Mouse (Mus musculus): ENCODE data around the gene Nfkbil1.

Nfkbil1 gene

GRCm38 (mm10) chr17:35235614-35236389, at the start of gene Nfkbil1:
Nfkbil1 (minus strand) TSS chr17:35235792.
- peak; percentile 85 for DNase-seq (ENCODE audit: low read depth)

DNA sequence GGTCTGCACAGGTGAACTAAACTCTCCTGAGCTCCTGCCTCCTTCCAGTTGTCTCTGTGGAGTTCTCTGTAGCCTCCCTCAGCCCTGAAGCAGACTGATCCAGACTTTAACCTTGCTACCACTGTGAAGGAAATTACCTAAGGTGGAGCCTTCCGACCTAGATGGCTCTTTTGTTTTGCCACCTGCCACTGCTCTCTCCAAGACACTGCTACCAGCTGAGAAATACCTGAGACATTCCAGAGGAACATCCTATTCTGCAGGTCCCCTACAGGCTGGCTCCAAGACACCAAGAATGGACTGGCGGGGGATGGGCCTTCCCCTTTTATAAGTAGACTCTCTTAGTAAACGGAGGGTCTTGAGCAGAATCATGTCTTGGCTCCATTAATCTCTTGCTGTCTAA, 44.7 kb upstream of the Nfkbil1 start:
- no peak for DNase-seq (ENCODE audit: low read depth)

DNA sequence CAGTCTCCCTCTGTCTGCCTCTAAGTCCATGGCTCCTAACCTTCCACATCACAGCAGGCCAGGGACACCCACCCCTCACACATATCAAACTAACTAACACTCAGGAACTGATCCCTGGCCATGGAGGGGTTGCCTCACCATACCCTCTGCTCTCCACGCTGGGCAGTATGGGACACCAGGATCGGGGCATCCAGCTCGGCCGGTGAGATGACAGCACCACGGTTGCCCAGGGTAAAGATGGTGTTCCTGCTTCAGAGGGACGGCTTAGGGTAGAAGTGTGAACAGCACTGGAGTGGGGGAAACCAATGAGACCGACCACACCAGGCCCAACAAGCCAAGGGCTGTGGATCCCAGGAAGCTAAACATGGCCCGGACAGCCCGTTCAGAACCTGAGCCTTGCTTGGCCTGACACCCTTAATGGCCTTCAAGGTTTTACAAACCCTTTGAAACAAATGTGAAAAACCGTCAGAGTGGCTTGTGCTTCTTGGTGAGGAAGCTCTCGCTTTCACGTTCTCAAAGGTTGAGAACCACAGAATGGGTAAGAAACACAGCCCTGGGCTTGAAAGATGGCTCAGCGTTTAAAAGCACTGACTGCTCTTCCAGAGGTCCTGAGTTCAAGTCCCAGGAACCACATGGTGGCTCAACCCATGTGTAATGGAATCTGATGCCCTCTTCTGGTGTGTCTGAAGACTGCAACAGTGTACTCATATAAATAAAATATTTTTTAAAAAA, 43.5 kb upstream of the Nfkbil1 start:
- no peak for DNase-seq (ENCODE audit: low read depth)

- no peak for DNase-seq (ENCODE audit: low read depth)
These were observed 42.5 kb upstream of the Nfkbil1 start for GRCm38 (mm10) chr17:35278049-35278448.

DNA sequence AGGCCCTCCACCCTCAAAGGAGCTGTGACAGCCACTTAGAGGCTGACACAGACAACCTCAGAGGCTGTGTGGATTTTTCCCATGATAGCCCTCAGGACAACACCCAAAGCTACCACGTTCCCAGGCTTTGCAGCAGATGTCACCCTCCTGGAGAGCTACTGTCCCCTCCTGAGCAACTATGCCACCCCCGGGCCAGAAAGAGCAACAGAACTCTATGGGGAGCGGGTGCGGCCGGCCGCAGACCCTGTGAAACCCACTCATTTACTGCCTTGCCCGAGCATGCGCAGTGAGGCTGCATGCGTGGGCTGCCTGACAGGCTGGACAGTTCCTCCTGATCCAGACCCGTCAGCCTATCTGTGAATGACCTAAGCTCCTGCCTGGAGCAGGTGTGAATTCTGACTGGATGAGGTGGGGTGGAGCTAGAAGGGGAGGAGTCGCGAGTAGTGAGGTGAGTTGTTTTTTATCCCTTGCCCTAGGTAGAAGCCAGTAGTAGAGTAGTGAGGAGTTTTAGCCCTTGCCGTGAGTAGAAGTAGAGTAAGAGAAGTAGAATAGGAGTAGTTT, 40.8 kb upstream of the Nfkbil1 start:
- no peak for DNase-seq (ENCODE audit: low read depth)

- DNase-seq (ENCODE audit: low read depth), result peak; percentile 17
These were observed 39.2 kb upstream of the Nfkbil1 start for GRCm38 (mm10) chr17:35274770-35275169.

GRCm38 (mm10) chr17:35272249-35272648, 36.7 kb upstream of the Nfkbil1 start:
- no peak for DNase-seq (ENCODE audit: low read depth)

DNA sequence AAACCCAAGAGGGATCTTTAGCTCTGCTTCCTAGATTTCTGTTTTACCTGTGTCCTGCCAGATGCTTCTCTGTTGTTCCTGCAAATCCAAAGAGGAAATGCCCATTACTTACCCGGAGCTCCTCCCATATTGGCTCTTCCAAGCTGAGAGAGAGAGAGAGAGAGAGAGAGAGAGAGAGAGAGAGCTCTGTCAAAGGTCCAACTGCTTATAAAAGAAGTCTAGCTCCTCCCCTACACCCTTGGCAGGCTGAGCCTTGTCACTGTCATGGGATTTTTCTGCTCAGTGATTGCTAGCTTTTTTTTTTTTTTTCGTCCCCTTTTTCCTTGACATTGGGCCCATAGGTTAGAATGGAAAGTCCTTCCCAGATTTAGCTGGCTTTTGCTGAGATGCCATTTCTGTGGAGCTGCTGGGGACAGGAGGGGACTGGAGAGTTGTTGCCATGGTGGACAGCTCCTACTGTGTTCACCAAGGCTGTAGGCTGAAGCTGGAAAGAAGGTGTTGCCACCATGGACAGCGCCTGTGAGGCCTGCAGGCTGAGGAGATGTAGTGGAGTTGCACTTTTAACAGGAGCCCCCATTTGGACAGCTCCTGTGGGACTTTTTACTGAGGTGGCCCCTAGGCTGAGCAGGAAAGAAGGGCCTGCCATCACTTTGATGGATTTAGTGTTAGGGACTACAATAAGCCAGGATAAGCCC, 34.2 kb upstream of the Nfkbil1 start:
- DNase-seq (ENCODE audit: low read depth), result no peak

DNA sequence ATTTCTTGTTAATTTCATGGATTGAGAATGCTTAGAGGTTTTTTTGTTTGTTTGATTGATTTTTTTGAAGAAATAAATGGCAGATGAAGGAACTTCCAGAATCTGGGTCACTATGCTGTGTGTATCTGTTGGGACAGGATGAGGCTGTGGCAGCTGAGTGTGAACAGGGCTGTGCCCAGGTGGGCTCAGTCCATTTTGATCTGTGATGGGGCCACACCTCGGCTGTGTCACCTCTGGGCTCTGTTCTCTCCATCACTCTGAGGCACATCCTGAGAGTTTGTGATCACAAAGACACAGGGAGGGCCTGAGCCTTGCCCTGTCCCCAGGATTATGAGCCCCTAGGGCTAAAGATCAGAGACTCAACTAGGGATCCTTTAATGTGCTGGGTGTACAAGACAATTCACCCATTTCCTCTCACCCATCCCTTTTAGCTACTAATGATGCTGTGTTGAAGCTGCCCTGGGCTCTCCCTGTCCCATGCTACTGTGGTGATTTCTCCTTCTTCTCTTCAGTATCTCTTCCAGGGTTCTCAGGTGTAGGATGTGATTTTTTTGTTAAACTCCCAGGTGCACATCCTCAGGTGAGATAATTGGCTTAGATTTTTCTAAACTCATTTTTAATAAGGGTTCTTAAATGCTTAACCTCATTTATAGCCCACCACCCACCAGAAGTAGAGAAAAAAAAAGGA, 32.0 kb upstream of the Nfkbil1 start:
- DNase-seq (ENCODE audit: low read depth), result no peak

- no peak for DNase-seq (ENCODE audit: low read depth)
These were observed 27.9 kb upstream of the Nfkbil1 start for GRCm38 (mm10) chr17:35263523-35263883.

GRCm38 (mm10) chr17:35262664-35263522, 27.3 kb upstream of the Nfkbil1 start, which contains the start of gene H2-D1:
H2-D1 (plus strand) TSS chr17:35262730.
- DNase-seq (ENCODE audit: low read depth), result peak; percentile 72

- DNase-seq (ENCODE audit: low read depth), result no peak
These were observed 26.1 kb upstream of the Nfkbil1 start for GRCm38 (mm10) chr17:35261651-35262050.

- no peak for DNase-seq (ENCODE audit: low read depth)
These were observed 24.0 kb upstream of the Nfkbil1 start for GRCm38 (mm10) chr17:35259621-35260020.

DNA sequence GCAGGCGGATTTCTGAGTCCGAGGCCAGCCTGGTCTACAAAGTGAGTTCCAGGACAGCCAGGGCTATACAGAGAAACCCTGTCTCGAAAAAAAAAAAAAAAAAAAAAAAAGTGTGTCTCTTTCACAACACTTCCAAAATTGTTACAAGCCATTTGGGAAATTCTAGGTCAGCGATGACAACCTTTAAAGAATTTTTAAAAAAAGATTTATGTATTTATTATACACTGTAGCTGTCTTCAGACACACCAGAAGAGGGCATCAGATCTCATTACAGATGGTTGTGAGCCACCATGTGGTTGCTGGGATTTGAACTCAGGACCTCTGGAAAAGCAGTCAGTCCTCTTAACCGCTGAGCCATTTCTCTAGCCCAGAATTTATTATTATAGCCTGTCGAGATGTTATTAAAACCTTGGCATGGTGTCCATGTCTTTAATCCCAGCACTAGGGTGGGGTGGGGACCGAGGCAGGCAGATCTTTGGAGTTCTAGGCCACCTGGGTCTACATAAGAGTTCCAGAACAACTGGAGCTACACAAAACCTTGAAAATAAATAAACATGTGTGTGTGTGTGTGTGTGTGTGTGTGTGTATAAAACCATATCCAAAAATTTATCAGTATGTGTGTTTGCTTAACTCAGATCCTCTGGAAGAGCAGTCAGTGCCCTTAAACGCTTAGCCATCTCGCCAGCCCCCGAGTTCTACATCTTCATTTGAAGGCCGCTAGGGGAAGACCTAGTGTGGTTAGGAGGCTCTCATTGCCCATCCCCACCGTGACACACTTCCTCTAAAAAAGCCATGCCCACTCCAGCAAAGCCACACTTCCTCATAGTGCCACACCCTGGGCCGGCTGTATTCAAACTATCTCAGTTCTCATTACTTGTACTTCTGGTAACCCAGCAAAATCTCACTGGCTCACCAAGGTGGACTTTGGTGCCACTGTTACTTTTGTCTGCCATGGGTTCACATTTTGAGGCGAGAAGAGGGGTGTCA, 23.2 kb upstream of the Nfkbil1 start:
- no peak for DNase-seq (ENCODE audit: low read depth)

DNA sequence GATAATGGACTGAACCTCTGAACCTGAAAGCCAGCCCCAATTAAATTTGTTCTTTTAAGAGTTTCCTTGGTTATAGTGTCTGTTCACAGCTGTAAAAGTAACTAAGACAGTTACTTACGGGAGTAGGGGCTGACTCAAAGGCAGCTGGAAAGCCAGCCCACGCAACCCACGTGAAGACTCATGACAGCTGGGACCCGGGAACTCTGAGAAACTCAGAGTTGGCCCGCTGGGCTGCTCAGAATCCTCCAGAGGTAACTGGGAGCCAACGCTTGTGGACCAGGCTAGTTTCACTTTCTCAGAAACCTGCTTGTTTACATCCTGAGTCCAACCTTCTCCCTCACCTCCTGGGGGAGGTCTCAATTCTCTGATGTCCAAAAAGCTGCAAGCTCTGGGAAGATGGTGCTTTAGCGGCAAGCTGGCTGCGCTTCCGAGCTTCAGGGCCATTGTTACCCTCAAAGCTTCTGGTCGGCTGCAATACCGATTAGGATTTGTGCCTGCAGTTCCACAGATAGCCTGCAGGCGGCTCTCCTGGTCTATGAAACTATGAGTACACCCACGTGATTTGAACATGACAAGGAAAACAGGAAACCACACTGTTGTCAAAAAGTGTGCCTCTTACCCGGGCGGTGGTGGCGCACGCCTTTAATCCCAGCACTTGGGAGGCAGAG, 22.4 kb upstream of the Nfkbil1 start:
- DNase-seq (ENCODE audit: low read depth), result peak; percentile 84

- DNase-seq (ENCODE audit: low read depth), result no peak
These were observed 21.8 kb upstream of the Nfkbil1 start for GRCm38 (mm10) chr17:35257378-35257777.

- DNase-seq (ENCODE audit: low read depth), result no peak
These were observed 20.1 kb upstream of the Nfkbil1 start for GRCm38 (mm10) chr17:35255704-35256103.

DNA sequence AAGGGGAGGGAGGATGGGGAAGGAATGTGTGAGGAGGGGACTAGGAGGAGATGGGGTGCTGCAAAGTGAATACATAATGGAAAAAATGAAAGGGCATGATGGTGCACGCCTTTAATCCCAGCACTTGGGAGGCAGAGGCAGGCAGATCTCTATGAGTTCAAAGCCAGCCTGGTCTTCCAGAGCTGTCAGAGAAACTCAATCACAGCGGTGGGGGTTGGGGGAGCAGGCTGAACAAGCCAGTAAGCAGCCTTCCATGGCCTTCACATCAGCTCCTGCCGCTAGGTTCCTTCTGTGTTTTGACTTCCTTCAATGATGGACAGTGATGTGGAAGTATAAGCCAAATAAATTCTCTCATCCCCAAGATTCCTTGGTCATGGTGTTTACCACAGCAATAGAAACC, 19.7 kb upstream of the Nfkbil1 start:
- DNase-seq (ENCODE audit: low read depth), result no peak

Data from fibroblast of lung, adult 2 months (primary cell).